Comparison of ENCODE assay signal across 8 mouse cellular contexts in genomic region chr7:125551766-125552709, GRCm38 (mm10). TPM values are rescaled to one million over a fixed set of nuclear protein-coding genes. Genes with fewer than 3 reads are reported as not detected.
DNase-seq lines count a peak whose midpoint lies in the region; ATAC-seq and TF ChIP-seq lines count a peak whose summit lies in the region.

TSS of gene Il4ra (plus strand) at chr7:125552120.

- DNase-seq in MEL-GATA-1-ER (ENCODE audit: extremely low read depth, low read depth) = peak; percentile 69
- DNase-seq in cerebellum, adult 18-20 months = peak; percentile 61 to 62
- DNase-seq in heart, postnatal 25 days (ENCODE audit: low spot score) = peak; percentile 88
- peak; percentile 19 to 54 for DNase-seq in layer of hippocampus, adult 18-20 months (ENCODE audit: low spot score in 2 of 2)
- DNase-seq in thymus, adult 18-20 months = peak; percentile 89 to 91

- TF ChIP-seq CTCF in olfactory bulb, adult 2 months (IDR thresholded peaks at IDR 0.05; ENCODE audit: insufficient read depth, low read depth, low read length) = no peak

- H3K27ac ChIP-seq in forebrain, embryonic 16.5 days (ENCODE audit: low read length) = no peak within 1 kb of the TSS
- H3K27ac ChIP-seq in lung, embryonic 15.5 days = peak within 1 kb of the TSS; percentile 79
- no peak within 1 kb of the TSS for H3K27ac ChIP-seq in olfactory bulb, adult 2 months (ENCODE audit: insufficient read depth, low read depth, low read length)

- H3K9ac ChIP-seq in forebrain, embryonic 16.5 days (replicated peaks; ENCODE audit: low read depth, low read length) = peak within 1 kb of the TSS; percentile 61
- H3K9ac ChIP-seq in lung, embryonic 15.5 days = peak within 1 kb of the TSS; percentile 70

- 2% methylated on average over 52 of the region's 52 CpGs for WGBS in forebrain, embryonic 16.5 days
- 2% methylated on average over 52 of the region's 52 CpGs for WGBS in lung, embryonic 15.5 days
- 4% methylated on average over 52 of the region's 52 CpGs for WGBS in olfactory bulb, adult 2 months

- H3K4me3 ChIP-seq in forebrain, embryonic 16.5 days (replicated peaks; ENCODE audit: low read length) = peak within 1 kb of the TSS; percentile 51
- H3K4me3 ChIP-seq in lung, embryonic 15.5 days = peak within 1 kb of the TSS; percentile 65
- H3K4me3 ChIP-seq in olfactory bulb, adult 2 months (ENCODE audit: insufficient read depth, low read depth, low read length) = peak within 1 kb of the TSS; percentile 48

- peaks cover 15% of the 10 kb centered on the region for H3K27me3 ChIP-seq in forebrain, embryonic 16.5 days (replicated peaks; ENCODE audit: control insufficient read depth, insufficient read depth, low read length)
- H3K27me3 ChIP-seq in lung, embryonic 15.5 days = no peaks in the 10 kb centered on the region

- no peak for TF ChIP-seq POLR2A in olfactory bulb, adult 2 months (IDR thresholded peaks at IDR 0.05; ENCODE audit: insufficient read depth, low read depth, low read length)

- peaks cover 13% of the 10 kb centered on the region for H3K4me1 ChIP-seq in forebrain, embryonic 16.5 days (replicated peaks; ENCODE audit: control insufficient read depth, insufficient read depth, low read length)
- H3K4me1 ChIP-seq in lung, embryonic 15.5 days = peaks cover 49% of the 10 kb centered on the region
- H3K4me1 ChIP-seq in olfactory bulb, adult 2 months (ENCODE audit: control insufficient read depth, insufficient read depth, low read length) = peaks cover 16% of the 10 kb centered on the region

- ATAC-seq in forebrain, embryonic 16.5 days = peak; percentile 89
- peak; percentile 92 for ATAC-seq in lung, embryonic 15.5 days (ENCODE audit: borderline replicate concordance, extremely low read depth, low FRiP score, low TSS enrichment)

- peak within 1 kb of the TSS; percentile 95 for H3K4me2 ChIP-seq in forebrain, embryonic 16.5 days (ENCODE audit: low read length)
- H3K4me2 ChIP-seq in lung, embryonic 15.5 days = peak within 1 kb of the TSS; percentile 89

- H3K9me3 ChIP-seq in forebrain, embryonic 16.5 days (ENCODE audit: control insufficient read depth, low read length) = no peaks in the 10 kb centered on the region
- H3K9me3 ChIP-seq in lung, embryonic 15.5 days = no peaks in the 10 kb centered on the region

- no peaks in the 10 kb centered on the region for H3K36me3 ChIP-seq in forebrain, embryonic 16.5 days (ENCODE audit: control insufficient read depth, insufficient read depth)
- no peaks in the 10 kb centered on the region for H3K36me3 ChIP-seq in lung, embryonic 15.5 days

- intact Hi-C loops in heart, postnatal 25 days (cut with DNase I) = loop anchor here (2.0 kb wide), 1 partner anchor 59 kb away; no protein-coding TSS in a partner anchor

RNA-seq across cellular contexts. Expression of gene Il4ra, which starts in this region (rescaled TPM):
- 2.4 and 2.5 TPM in 2 replicates for polyA plus RNA-seq in forebrain, embryonic 16.5 days (2015; fragmentation: Nextera tagmentation; extraction: Ambion mirVana)
- total RNA-seq in heart, postnatal 25 days (2021) = 10 to 100 TPM; 13.3 to 18.6 TPM
- 1 to 10 TPM; 4.0 to 4.7 TPM for total RNA-seq in layer of hippocampus, adult 18-20 months (2021)
- 15.3 and 16.5 TPM in 2 replicates for polyA plus RNA-seq in lung, embryonic 15.5 days (2015; fragmentation: Nextera tagmentation; extraction: Ambion mirVana)
- polyA plus RNA-seq in olfactory bulb, adult 2 months (2012; ENCODE audit: insufficient read depth, insufficient read length, low replicate concordance, missing spikeins) = not detected in 2 replicates

Comparison
In these comparisons a context has a peak if more than half of its experiments do, and no peak if none do; other contexts are left out.
1. DNase-seq: peak in every context shown above with its lines; median percentile 90 in thymus, adult 18-20 months; 88 in heart, postnatal 25 days; 69 in MEL-GATA-1-ER; 62 in cerebellum, adult 18-20 months; 36 in layer of hippocampus, adult 18-20 months.